Mouse (Mus musculus): ENCODE results near the gene Taf8.
A peak's percentile ranks its signal among the peaks of the same experiment; 100 is the strongest.

Taf8 gene

GRCm38 (mm10) chr17:47458310-47458709 lies 43.8 kb downstream of the Taf8 start:
- no peak for DNase-seq (ENCODE audit: low spot score)

GRCm38 (mm10) chr17:47454675-47455074 lies 47.4 kb downstream of the Taf8 start:
- DNase-seq (ENCODE audit: low spot score) = no peak

GRCm38 (mm10) chr17:47452886-47453285 lies 49.2 kb downstream of the Taf8 start:
- no peak for DNase-seq (ENCODE audit: low spot score)

GRCm38 (mm10) chr17:47450880-47451565 lies 51.1 kb downstream of the Taf8 start:
- no peak for DNase-seq (ENCODE audit: low spot score)

- peak; percentile 69 for DNase-seq (ENCODE audit: low spot score)
Measured at GRCm38 (mm10) chr17:47450239-47450638, 51.9 kb downstream of the Taf8 start.

- no peak for DNase-seq (ENCODE audit: low spot score)
Measured at GRCm38 (mm10) chr17:47449432-47449831, 52.7 kb downstream of the Taf8 start.

GRCm38 (mm10) chr17:47448523-47449372 lies 53.3 kb downstream of the Taf8 start:
- DNase-seq (ENCODE audit: low spot score) = peak; percentile 70

GRCm38 (mm10) chr17:47446561-47446960 lies 55.5 kb downstream of the Taf8 start:
- DNase-seq (ENCODE audit: low spot score) = no peak

- peak; percentile 64 for DNase-seq (ENCODE audit: low spot score)
Measured at GRCm38 (mm10) chr17:47446025-47446424, 56.1 kb downstream of the Taf8 start.

GRCm38 (mm10) chr17:47445518-47445917 lies 56.6 kb downstream of the Taf8 start:
- DNase-seq (ENCODE audit: low spot score) = peak; percentile 60

GRCm38 (mm10) chr17:47444113-47444512 lies 58.0 kb downstream of the Taf8 start:
- no peak for DNase-seq (ENCODE audit: low spot score)

GRCm38 (mm10) chr17:47442271-47442670 lies 59.8 kb downstream of the Taf8 start:
- peak; percentile 66 for DNase-seq (ENCODE audit: low spot score)

GRCm38 (mm10) chr17:47441296-47442051 lies 60.6 kb downstream of the Taf8 start:
- DNase-seq (ENCODE audit: low spot score) = peak; percentile 62

GRCm38 (mm10) chr17:47440359-47440890 lies 61.7 kb downstream of the Taf8 start:
- peak; percentile 68 for DNase-seq (ENCODE audit: low spot score)

- DNase-seq (ENCODE audit: low spot score) = peak; percentile 77
Measured at GRCm38 (mm10) chr17:47439396-47440028, 62.6 kb downstream of the Taf8 start.

GRCm38 (mm10) chr17:47438611-47439010 lies 63.5 kb downstream of the Taf8 start:
- no peak for DNase-seq (ENCODE audit: low spot score)

GRCm38 (mm10) chr17:47436907-47437547 lies 65.1 kb downstream of the Taf8 start, which contains the start of gene 1700001C19Rik:
TSS of gene 1700001C19Rik (minus strand) at chr17:47437376.
- DNase-seq (ENCODE audit: low spot score) = no peak

- DNase-seq (ENCODE audit: low spot score) = peak; percentile 79
Measured at GRCm38 (mm10) chr17:47436156-47436906, 65.8 kb downstream of the Taf8 start, which contains the start of gene AI661453. TSS of gene AI661453 (plus strand) at chr17:47436615.

Measured in yolk sac, embryonic 10.5 days (tissue).